Mouse (Mus musculus): Measurements from ENCODE around the gene Coro1c. TPM values are rescaled to one million over a fixed set of nuclear protein-coding genes. Genes with fewer than 3 reads are reported as not detected.

Coro1c gene
- 167 and 173 TPM in 2 replicates for polyA plus RNA-seq (2015; fragmentation: Nextera tagmentation; extraction: Ambion mirVana)

- ATAC-seq: peak; percentile 88
- Histone ChIP-seq H3K27ac (peak within 1 kb of the TSS; percentile 99), H3K4me1 (replicated peaks) (peaks cover 24% of the 10 kb centered on the region), H3K4me2 (replicated peaks) (peak within 1 kb of the TSS; percentile 71), H3K36me3 (no peaks in the 10 kb centered on the region), H3K4me3 (replicated peaks) (peak within 1 kb of the TSS; percentile 90), H3K9ac (peak within 1 kb of the TSS; percentile 90), H3K9me3 (no peaks in the 10 kb centered on the region), H3K27me3 (replicated peaks) (no peaks in the 10 kb centered on the region)
- under 1% methylated on average over 64 of the region's 68 CpGs for WGBS
Measured at GRCm38 (mm10) chr5:113908592-113909441, at the start of gene Coro1c. TSS of gene Coro1c (minus strand) at chr5:113908758.

GRCm38 (mm10) chr5:113956510-113956909 is 48.0 kb upstream of the Coro1c start:
- H3K36me3 ChIP-seq: peaks cover 7% of the 10 kb centered on the region
- no peak overlapping the region for H3K4me3 ChIP-seq (replicated peaks)
- 5% methylated on average over 4 of the region's 4 CpGs for WGBS
- 0 out of 2 replicates have a peak, but pooled peaks cover 2% of the 10 kb centered on the region for H3K4me1 ChIP-seq (replicated peaks)
- H3K4me2 ChIP-seq (replicated peaks): no peak overlapping the region
- H3K27ac ChIP-seq: no peak overlapping the region
- no peaks in the 10 kb centered on the region for H3K9me3 ChIP-seq
- peak; percentile 73 for ATAC-seq
- no peaks in the 10 kb centered on the region for H3K27me3 ChIP-seq (replicated peaks)
- no peak overlapping the region for H3K9ac ChIP-seq

GRCm38 (mm10) chr5:113955691-113956090 is 47.1 kb upstream of the Coro1c start:
- Histone ChIP-seq H3K36me3 (peaks cover 7% of the 10 kb centered on the region), H3K27me3 (replicated peaks) (no peaks in the 10 kb centered on the region), H3K9me3 (no peaks in the 10 kb centered on the region), H3K4me1 (replicated peaks) (0 out of 2 replicates have a peak, but pooled peaks cover 2% of the 10 kb centered on the region), H3K9ac (no peak overlapping the region), H3K27ac (no peak overlapping the region), H3K4me2 (replicated peaks) (no peak overlapping the region), H3K4me3 (replicated peaks) (no peak overlapping the region)
- no peak for ATAC-seq
- 90% methylated on average over 8 of the region's 8 CpGs for WGBS

- H3K4me1 ChIP-seq (replicated peaks): 0 out of 2 replicates have a peak, but pooled peaks cover 2% of the 10 kb centered on the region
- H3K4me3 ChIP-seq (replicated peaks): no peak overlapping the region
- peaks cover 10% of the 10 kb centered on the region; the same call in 1 of the 2 replicates for H3K36me3 ChIP-seq
- H3K9ac ChIP-seq: no peak overlapping the region
- no peak for ATAC-seq
- H3K27ac ChIP-seq: no peak overlapping the region
- WGBS: 86% methylated on average over 5 of the region's 5 CpGs
- H3K9me3 ChIP-seq: no peaks in the 10 kb centered on the region
- no peak overlapping the region for H3K4me2 ChIP-seq (replicated peaks)
- no peaks in the 10 kb centered on the region for H3K27me3 ChIP-seq (replicated peaks)
Measured at GRCm38 (mm10) chr5:113955281-113955680, 46.7 kb upstream of the Coro1c start.

- Histone ChIP-seq H3K27ac (no peak overlapping the region), H3K9me3 (no peaks in the 10 kb centered on the region), H3K36me3 (peaks cover 15% of the 10 kb centered on the region; the same call in 1 of the 2 replicates), H3K4me3 (replicated peaks) (no peak overlapping the region), H3K9ac (no peak overlapping the region), H3K4me1 (replicated peaks) (0 out of 2 replicates have a peak, but pooled peaks cover 2% of the 10 kb centered on the region), H3K4me2 (replicated peaks) (no peak overlapping the region), H3K27me3 (replicated peaks) (no peaks in the 10 kb centered on the region)
- 8% methylated on average over 7 of the region's 7 CpGs for WGBS
- ATAC-seq: peak; percentile 68
Measured at GRCm38 (mm10) chr5:113954421-113954820, 45.9 kb upstream of the Coro1c start.

- 0 out of 2 replicates have a peak, but pooled peaks cover 2% of the 10 kb centered on the region for H3K4me1 ChIP-seq (replicated peaks)
- H3K27me3 ChIP-seq (replicated peaks): no peaks in the 10 kb centered on the region
- WGBS: 63% methylated on average over 10 of the region's 10 CpGs
- H3K27ac ChIP-seq: no peak overlapping the region
- H3K9ac ChIP-seq: no peak overlapping the region
- H3K4me3 ChIP-seq (replicated peaks): no peak overlapping the region
- H3K36me3 ChIP-seq: peaks cover 12% of the 10 kb centered on the region; the same call in 1 of the 2 replicates
- H3K4me2 ChIP-seq (replicated peaks): no peak overlapping the region
- H3K9me3 ChIP-seq: no peaks in the 10 kb centered on the region
- ATAC-seq: no peak
Measured at GRCm38 (mm10) chr5:113952519-113952918, 44.0 kb upstream of the Coro1c start.

GRCm38 (mm10) chr5:113951693-113952071 is 43.1 kb upstream of the Coro1c start:
- Histone ChIP-seq H3K9me3 (no peaks in the 10 kb centered on the region), H3K4me2 (replicated peaks) (no peak overlapping the region), H3K4me1 (replicated peaks) (0 out of 2 replicates have a peak, but pooled peaks cover 2% of the 10 kb centered on the region), H3K27me3 (replicated peaks) (no peaks in the 10 kb centered on the region), H3K9ac (no peak overlapping the region), H3K4me3 (replicated peaks) (no peak overlapping the region), H3K36me3 (peaks cover 12% of the 10 kb centered on the region; the same call in 1 of the 2 replicates), H3K27ac (no peak overlapping the region)
- no peak for ATAC-seq
- WGBS: 49% methylated on average over 11 of the region's 11 CpGs

GRCm38 (mm10) chr5:113950786-113951692 is 42.5 kb upstream of the Coro1c start:
- no peak overlapping the region for H3K27ac ChIP-seq
- no peak for ATAC-seq
- H3K9me3 ChIP-seq: no peaks in the 10 kb centered on the region
- no peaks in the 10 kb centered on the region for H3K27me3 ChIP-seq (replicated peaks)
- WGBS: 78% methylated on average over 19 of the region's 19 CpGs
- H3K36me3 ChIP-seq: peaks cover 17% of the 10 kb centered on the region; the same call in 1 of the 2 replicates
- no peak overlapping the region for H3K9ac ChIP-seq
- no peak overlapping the region for H3K4me3 ChIP-seq (replicated peaks)
- no peak overlapping the region for H3K4me2 ChIP-seq (replicated peaks)
- 0 out of 2 replicates have a peak, but pooled peaks cover 2% of the 10 kb centered on the region for H3K4me1 ChIP-seq (replicated peaks)

GRCm38 (mm10) chr5:113950133-113950532 is 41.6 kb upstream of the Coro1c start:
- no peak for ATAC-seq
- no peak overlapping the region for H3K9ac ChIP-seq
- no peak overlapping the region for H3K4me2 ChIP-seq (replicated peaks)
- 0 out of 2 replicates have a peak, but pooled peaks cover 2% of the 10 kb centered on the region for H3K4me1 ChIP-seq (replicated peaks)
- WGBS: 89% methylated on average over 17 of the region's 17 CpGs
- H3K36me3 ChIP-seq: peaks cover 21% of the 10 kb centered on the region; the same call in 1 of the 2 replicates
- no peaks in the 10 kb centered on the region for H3K9me3 ChIP-seq
- H3K4me3 ChIP-seq (replicated peaks): no peak overlapping the region
- H3K27ac ChIP-seq: no peak overlapping the region
- H3K27me3 ChIP-seq (replicated peaks): no peaks in the 10 kb centered on the region

- peaks cover 25% of the 10 kb centered on the region for H3K36me3 ChIP-seq
- H3K27me3 ChIP-seq (replicated peaks): no peaks in the 10 kb centered on the region
- ATAC-seq: no peak
- WGBS: 71% methylated on average over 2 of the region's 2 CpGs
- H3K27ac ChIP-seq: no peak overlapping the region
- no peak overlapping the region for H3K4me2 ChIP-seq (replicated peaks)
- no peaks in the 10 kb centered on the region for H3K4me1 ChIP-seq (replicated peaks)
- H3K9me3 ChIP-seq: no peaks in the 10 kb centered on the region
- no peak overlapping the region for H3K9ac ChIP-seq
- H3K4me3 ChIP-seq (replicated peaks): no peak overlapping the region
Measured at GRCm38 (mm10) chr5:113947280-113947679, 38.7 kb upstream of the Coro1c start.

GRCm38 (mm10) chr5:113945126-113945525 is 36.6 kb upstream of the Coro1c start:
- Histone ChIP-seq H3K27ac (no peak overlapping the region), H3K9ac (no peak overlapping the region), H3K4me2 (replicated peaks) (no peak overlapping the region), H3K36me3 (peaks cover 34% of the 10 kb centered on the region), H3K4me1 (replicated peaks) (no peaks in the 10 kb centered on the region), H3K9me3 (no peaks in the 10 kb centered on the region), H3K4me3 (replicated peaks) (no peak overlapping the region), H3K27me3 (replicated peaks) (no peaks in the 10 kb centered on the region)
- no peak for ATAC-seq
- 84% methylated on average over 6 of the region's 6 CpGs for WGBS

GRCm38 (mm10) chr5:113943328-113943727 is 34.8 kb upstream of the Coro1c start:
- Histone ChIP-seq H3K27ac (no peak overlapping the region), H3K4me3 (replicated peaks) (no peak overlapping the region), H3K9ac (no peak overlapping the region), H3K9me3 (no peaks in the 10 kb centered on the region), H3K4me1 (replicated peaks) (no peaks in the 10 kb centered on the region), H3K27me3 (replicated peaks) (no peaks in the 10 kb centered on the region), H3K36me3 (peaks cover 33% of the 10 kb centered on the region), H3K4me2 (replicated peaks) (no peak overlapping the region)
- WGBS: 82% methylated on average over 12 of the region's 12 CpGs
- ATAC-seq: no peak

Data from intestine, embryonic 15.5 days (tissue).